Mouse (Mus musculus) ES-E14 (cell line): ENCODE data around the gene Spata31d1c. TPM values are rescaled to one million over a fixed set of nuclear protein-coding genes. Genes with fewer than 3 reads are reported as not detected.

Experiments used
- DNase-seq: peaks from one replicate; pipeline ENCODE4 v3.0.0-alpha.2; 2013; ENCODE audit warnings: low read depth, low spot score
- H3K27ac ChIP-seq: 2 replicates; pipeline ENCODE4 v1.5.1; 2012; ENCODE audit warnings: low read depth, mild to moderate bottlenecking, low read length, moderate library complexity, mixed read lengths; ENCODE audit not compliant: poor library complexity, insufficient read depth, severe bottlenecking
- H3K36me3 ChIP-seq: 2 replicates; pipeline ENCODE4 v1.6.1; 2012; ENCODE audit warnings: mild to moderate bottlenecking, low read length, moderate library complexity, mixed read lengths; ENCODE audit not compliant: control insufficient read depth, poor library complexity, insufficient read depth, severe bottlenecking
- H3K4me1 ChIP-seq, 2 experiments: fragments of 150-350 bp in 1 of 2; sonication (generic) in 1 of 2; 2 replicates each; pipeline ENCODE4 v1.6.1; 2012; ENCODE audit warnings: low read length in 2 of 2, mild to moderate bottlenecking in 1 of 2, mixed read lengths in 1 of 2; ENCODE audit not compliant: control insufficient read depth in 2 of 2, insufficient read depth in 2 of 2, poor library complexity in 1 of 2
- H3K4me3 ChIP-seq, 2 experiments: fragments of 150-350 bp in 1 of 2; sonication (generic) in 1 of 2; 2 replicates each; pipeline ENCODE4 v1.5.1; 2012; ENCODE audit warnings: low read length in 2 of 2, low read depth in 1 of 2, mild to moderate bottlenecking in 1 of 2, mixed read lengths in 1 of 2; ENCODE audit not compliant: insufficient read depth in 1 of 2, poor library complexity in 1 of 2, severe bottlenecking in 1 of 2
- H3K9ac ChIP-seq: 2 replicates; pipeline ENCODE4 v1.6.1; 2012; ENCODE audit warnings: low read depth, mild to moderate bottlenecking, low read length, mixed read lengths; ENCODE audit not compliant: poor library complexity, insufficient read depth, severe bottlenecking
- H3K9me3 ChIP-seq: fragments of 150-350 bp; sonication (generic); 2 replicates; pipeline ENCODE4 v1.6.1; 2012; ENCODE audit warnings: low read depth, mild to moderate bottlenecking, low read length; ENCODE audit not compliant: control insufficient read depth, insufficient read depth
- CHD2 ChIP-seq: IDR thresholded peaks from 2 replicates; pipeline ENCODE4 v1.6.1; 2014; ENCODE audit warnings: mild to moderate bottlenecking, low read depth, low read length, inconsistent platforms
- HCFC1 ChIP-seq: IDR thresholded peaks from 2 replicates; pipeline ENCODE4 v1.6.1; 2012; ENCODE audit warnings: low read length, inconsistent platforms, borderline replicate concordance; ENCODE audit not compliant: insufficient read depth
- MAFK ChIP-seq: IDR thresholded peaks from 2 replicates; pipeline ENCODE4 v1.6.1; 2014; ENCODE audit warnings: mild to moderate bottlenecking, low read depth, low read length, inconsistent platforms; ENCODE audit not compliant: insufficient read depth
- ZC3H11A ChIP-seq: IDR thresholded peaks from 2 replicates; pipeline ENCODE4 v1.6.1; 2012; ENCODE audit warnings: low read depth, mild to moderate bottlenecking, inconsistent platforms, low read length, borderline replicate concordance
- ZNF384 ChIP-seq: IDR thresholded peaks from 2 replicates; pipeline ENCODE4 v1.6.1; 2012; ENCODE audit warnings: low read depth, low read length, inconsistent platforms
- in situ Hi-C, 2 experiments: fragments of 600-800 bp; cut with MboI; formaldehyde crosslinking; loops; one replicate each; pipeline ENCODE4 v1.15.1; 2025; ENCODE audit warnings: low sequenced_read_pairs in 2 of 2, inconsistent platforms in 1 of 2; ENCODE audit not compliant: unreplicated experiment in 2 of 2
- total RNA-seq: library from RNA; depleted of rRNA; stranded (reverse); fragments of 300-350 nt; gene quantifications from 2 replicates; pipeline ENCODE4 v1.2.3, GENCODE M21; 2012; rRNA removed

Spata31d1c gene
- total RNA-seq, 1 experiment = not detected

GRCm38 (mm10) chr13:65011052-65011738, 21.7 kb upstream of the Spata31d1c start:
- Histone ChIP-seq H3K9ac (no peak overlapping the region), H3K4me3 (no peak overlapping the region), H3K36me3 (no peaks in the 10 kb centered on the region), H3K27ac (no peak overlapping the region), H3K9me3 (no peaks in the 10 kb centered on the region), H3K4me1 (0 out of 4 replicates have a peak, but pooled peaks cover 0 to 3% of the 10 kb centered on the region in 2 experiments)
- in situ Hi-C loops = no loop called here
- TF ChIP-seq CHD2 (no peak), MAFK (no peak), ZNF384 (no peak)
- DNase-seq = no peak

GRCm38 (mm10) chr13:65035057-65035456, 2.2 kb downstream of the Spata31d1c start:
- no peak for TF ChIP-seq HCFC1
- no peak for TF ChIP-seq ZNF384
- TF ChIP-seq MAFK = no peak
- no peak for TF ChIP-seq ZC3H11A
- no peak for TF ChIP-seq CHD2
- peak; percentile 9 for DNase-seq
- H3K36me3 ChIP-seq = no peaks in the 10 kb centered on the region
- in situ Hi-C loops = no loop called here
- no peak overlapping the region for H3K9ac ChIP-seq
- no peaks in the 10 kb centered on the region for H3K4me1 ChIP-seq
- no peak overlapping the region for H3K4me3 ChIP-seq
- H3K9me3 ChIP-seq = no peaks in the 10 kb centered on the region
- no peak overlapping the region for H3K27ac ChIP-seq

- Histone ChIP-seq H3K4me1 (no peaks in the 10 kb centered on the region), H3K9me3 (no peaks in the 10 kb centered on the region), H3K4me3 (no peak within 1 kb of the TSS), H3K9ac (no peak within 1 kb of the TSS), H3K27ac (no peak within 1 kb of the TSS), H3K36me3 (no peaks in the 10 kb centered on the region)
- in situ Hi-C loops = no loop called here
- TF ChIP-seq ZC3H11A = no peak
- TF ChIP-seq CHD2 = no peak
- no peak for TF ChIP-seq HCFC1
- TF ChIP-seq ZNF384 = no peak
- TF ChIP-seq MAFK = no peak
- no peak for DNase-seq
These were observed 19.8 kb downstream of the Spata31d1c start, which contains the start of gene Prss47 for GRCm38 (mm10) chr13:65052660-65053059. Gene Prss47 (minus strand): TSS chr13:65052760.

- Histone ChIP-seq H3K9me3 (no peaks in the 10 kb centered on the region), H3K4me1 (no peaks in the 10 kb centered on the region), H3K36me3 (peaks cover 3% of the 10 kb centered on the region), H3K4me3 (no peak overlapping the region), H3K9ac (no peak overlapping the region), H3K27ac (no peak overlapping the region)
- DNase-seq = no peak
- no peak for TF ChIP-seq ZNF384
- no peak for TF ChIP-seq CHD2
- in situ Hi-C loops = no loop called here
These were observed 37.1 kb downstream of the Spata31d1c start for GRCm38 (mm10) chr13:65069969-65070368.

Other genes with a start within 250 kb of the Spata31d1c start
- 0.62 and 0.95 TPM in 2 replicates for gene Cntnap3, start 129.1 kb upstream of the Spata31d1c start, total RNA-seq
- not detected in 2 replicates for gene Spata31, start 115.7 kb upstream of the Spata31d1c start, total RNA-seq
- not detected in 2 replicates for gene Prss47, start 19.7 kb downstream of the Spata31d1c start, total RNA-seq
- gene Mfsd14b, start 79.9 kb downstream of the Spata31d1c start, total RNA-seq = 43.1 and 56.2 TPM in 2 replicates
- gene Olfr465-ps1, start 105.0 kb downstream of the Spata31d1c start, total RNA-seq = not detected in 2 replicates
- not detected in 2 replicates for gene Olfr466, start 117.2 kb downstream of the Spata31d1c start, total RNA-seq
- gene Nlrp4f, start 172.9 kb downstream of the Spata31d1c start, total RNA-seq = 1.1 and 4.6 TPM in 2 replicates
- gene Gm10775, start 226.5 kb downstream of the Spata31d1c start, total RNA-seq = 0.21 TPM in 1 of 2 replicates, not detected in the other
- gene Zfp369, start 245.8 kb downstream of the Spata31d1c start, total RNA-seq = 30.7 and 36.0 TPM in 2 replicates